Mouse (Mus musculus) layer of hippocampus, postnatal 10 days (tissue): ENCODE measurements around the gene Sbno1. TPM values are rescaled to one million over a fixed set of nuclear protein-coding genes. Genes with fewer than 3 reads are reported as not detected.
"Not testable (repeated sequence)": the region's sequence is repeated elsewhere in the genome, so short reads cannot be mapped to it uniquely, and the experiment has no call there.

Source experiments
- DNase-seq, 2 experiments: peaks; one replicate each; pipeline ENCODE4 v3.0.0; 2021; ENCODE audit warnings: low spot score in 2 of 2
- long read RNA-seq: library from polyadenylated mRNA; stranded (forward); transcript quantifications from one replicate; pipeline ENCODE4 v2.0.0, GENCODE M21; 2023
- total RNA-seq, 2 experiments: library from RNA; stranded (reverse); gene quantifications; 2 replicates each; pipeline ENCODE4 v1.2.3; 2021

The Sbno1 gene
- total RNA-seq = 100 to 1,000 TPM; 125 to 128 TPM
- long read RNA-seq, full-length matches to known transcripts = 2 of 16 reads
- long read RNA-seq, partial matches to known transcripts = 9 of 16 reads
- long read RNA-seq, other reads (novel, unspliced or antisense) = 5 of 16 reads

GRCm38 (mm10) chr5:124425412-124426259 is at the start of gene Sbno1:
Gene Sbno1 (minus strand): TSS chr5:124426001.
- peak; percentile 89 to 91 for DNase-seq

- DNase-seq = no peak
Observed at GRCm38 (mm10) chr5:124470591-124471171, 44.9 kb upstream of the Sbno1 start.

- DNase-seq = no peak
Observed at GRCm38 (mm10) chr5:124469486-124469885, 43.7 kb upstream of the Sbno1 start.

- no peak for DNase-seq
Observed at GRCm38 (mm10) chr5:124468365-124468764, 42.6 kb upstream of the Sbno1 start.

GRCm38 (mm10) chr5:124467766-124468165 is 42.0 kb upstream of the Sbno1 start:
- DNase-seq = no peak

GRCm38 (mm10) chr5:124464905-124465304 is 39.1 kb upstream of the Sbno1 start:
- DNase-seq = no peak

GRCm38 (mm10) chr5:124463462-124463861 is 37.7 kb upstream of the Sbno1 start:
- DNase-seq = no peak

GRCm38 (mm10) chr5:124462297-124463025 is 36.7 kb upstream of the Sbno1 start:
- DNase-seq = no peak

- DNase-seq = not testable (repeated sequence)
Observed at GRCm38 (mm10) chr5:124460922-124461321, 35.1 kb upstream of the Sbno1 start.

- DNase-seq = no peak
Observed at GRCm38 (mm10) chr5:124456762-124457161, 31.0 kb upstream of the Sbno1 start.

- DNase-seq = no peak
Observed at GRCm38 (mm10) chr5:124454082-124454419, 28.2 kb upstream of the Sbno1 start.

GRCm38 (mm10) chr5:124453339-124454081 is 27.7 kb upstream of the Sbno1 start:
- DNase-seq = peak; percentile 73 to 79

GRCm38 (mm10) chr5:124452494-124453228 is 26.9 kb upstream of the Sbno1 start:
- peak in 1 of 2 experiments; percentile 41 for DNase-seq

- no peak for DNase-seq
Observed at GRCm38 (mm10) chr5:124450641-124451340, 25.0 kb upstream of the Sbno1 start.

GRCm38 (mm10) chr5:124450051-124450450 is 24.2 kb upstream of the Sbno1 start:
- DNase-seq = no peak

GRCm38 (mm10) chr5:124449494-124449893 is 23.7 kb upstream of the Sbno1 start:
- no peak for DNase-seq

- DNase-seq = no peak
Observed at GRCm38 (mm10) chr5:124446301-124446881, 20.6 kb upstream of the Sbno1 start.

- DNase-seq = peak in 1 of 2 experiments; percentile 58
Observed at GRCm38 (mm10) chr5:124445621-124446293, 20.0 kb upstream of the Sbno1 start.
